Mouse (Mus musculus): ENCODE results near the gene Gtpbp3. TPM values are rescaled to one million over a fixed set of nuclear protein-coding genes. Genes with fewer than 3 reads are reported as not detected.

Gene Gtpbp3
- total and polyA plus RNA-seq, 3 experiments: 15.6 to 58.3 (median 26.7) TPM

GRCm38 (mm10) chr8:71497881-71498501, 10.1 kb downstream of the Gtpbp3 start:
- peak; percentile 71 for DNase-seq

- peak; percentile 59 for DNase-seq
Observed at GRCm38 (mm10) chr8:71498816-71499690, 11.2 kb downstream of the Gtpbp3 start.

GRCm38 (mm10) chr8:71504349-71504748, 16.4 kb downstream of the Gtpbp3 start:
- DNase-seq: peak; percentile 50

GRCm38 (mm10) chr8:71505326-71505725, 17.4 kb downstream of the Gtpbp3 start:
- DNase-seq: no peak

GRCm38 (mm10) chr8:71505979-71506378, 18.1 kb downstream of the Gtpbp3 start:
- peak; percentile 77 for DNase-seq

- peak; percentile 91 for DNase-seq
Observed at GRCm38 (mm10) chr8:71507589-71508104, 19.7 kb downstream of the Gtpbp3 start.

GRCm38 (mm10) chr8:71509316-71509715, 21.4 kb downstream of the Gtpbp3 start:
- DNase-seq: no peak

GRCm38 (mm10) chr8:71511644-71512043, 23.7 kb downstream of the Gtpbp3 start, which contains the start of gene Plvap:
Gene Plvap (minus strand): TSS chr8:71511752.
- peak; percentile 59 for DNase-seq

- peak; percentile 52 for DNase-seq
Observed at GRCm38 (mm10) chr8:71513018-71513754, 25.3 kb downstream of the Gtpbp3 start.

GRCm38 (mm10) chr8:71515043-71515442, 27.1 kb downstream of the Gtpbp3 start:
- DNase-seq: no peak

- DNase-seq: peak; percentile 60
Observed at GRCm38 (mm10) chr8:71516786-71517185, 28.9 kb downstream of the Gtpbp3 start.

- peak; percentile 72 for DNase-seq
Observed at GRCm38 (mm10) chr8:71519037-71519825, 31.3 kb downstream of the Gtpbp3 start.

GRCm38 (mm10) chr8:71521634-71522033, 33.7 kb downstream of the Gtpbp3 start:
- peak; percentile 95 for DNase-seq

GRCm38 (mm10) chr8:71525226-71526050, 37.5 kb downstream of the Gtpbp3 start, which contains the start of gene Ccdc194:
Gene Ccdc194 (minus strand): TSS chr8:71525711.
- DNase-seq: no peak

GRCm38 (mm10) chr8:71526272-71526671, 38.4 kb downstream of the Gtpbp3 start:
- DNase-seq: no peak

GRCm38 (mm10) chr8:71527162-71527870, 39.4 kb downstream of the Gtpbp3 start:
- no peak for DNase-seq

- DNase-seq: no peak
Observed at GRCm38 (mm10) chr8:71528362-71529073, 40.6 kb downstream of the Gtpbp3 start.

GRCm38 (mm10) chr8:71530735-71531467, 43.0 kb downstream of the Gtpbp3 start:
- peak; percentile 38 for DNase-seq
